Mouse (Mus musculus) natural killer cell, adult 2 months (primary cell): ENCODE data around the gene Plpp3.

ENCODE experiments used
- DNase-seq, 2 experiments: peaks; one replicate each; pipeline ENCODE4 v3.0.0; 2022; ENCODE audit warnings: low spot score in 2 of 2

The Plpp3 gene

DNA sequence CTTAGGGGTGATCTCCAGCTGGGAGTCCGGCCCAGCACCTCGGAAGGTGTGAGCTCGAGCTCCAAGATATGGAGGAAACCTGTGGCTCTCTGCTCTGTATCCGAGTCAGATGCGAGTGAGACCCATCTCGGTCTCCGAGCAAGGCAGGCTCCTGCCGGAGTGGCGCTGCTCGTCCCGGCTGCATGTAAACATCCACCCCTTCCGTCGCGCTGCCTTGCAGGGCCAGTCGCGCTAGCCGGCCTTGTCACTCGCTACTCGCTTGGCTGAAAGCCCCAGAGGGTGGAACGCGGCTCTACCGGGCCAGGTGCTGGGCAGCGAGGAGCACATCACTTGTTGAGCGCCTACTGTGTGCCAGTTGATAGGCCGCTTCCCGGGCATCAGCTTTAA is 1.0 kb downstream of the Plpp3 start:
- DNase-seq: peak in 1 of 2 experiments; percentile 67

DNA sequence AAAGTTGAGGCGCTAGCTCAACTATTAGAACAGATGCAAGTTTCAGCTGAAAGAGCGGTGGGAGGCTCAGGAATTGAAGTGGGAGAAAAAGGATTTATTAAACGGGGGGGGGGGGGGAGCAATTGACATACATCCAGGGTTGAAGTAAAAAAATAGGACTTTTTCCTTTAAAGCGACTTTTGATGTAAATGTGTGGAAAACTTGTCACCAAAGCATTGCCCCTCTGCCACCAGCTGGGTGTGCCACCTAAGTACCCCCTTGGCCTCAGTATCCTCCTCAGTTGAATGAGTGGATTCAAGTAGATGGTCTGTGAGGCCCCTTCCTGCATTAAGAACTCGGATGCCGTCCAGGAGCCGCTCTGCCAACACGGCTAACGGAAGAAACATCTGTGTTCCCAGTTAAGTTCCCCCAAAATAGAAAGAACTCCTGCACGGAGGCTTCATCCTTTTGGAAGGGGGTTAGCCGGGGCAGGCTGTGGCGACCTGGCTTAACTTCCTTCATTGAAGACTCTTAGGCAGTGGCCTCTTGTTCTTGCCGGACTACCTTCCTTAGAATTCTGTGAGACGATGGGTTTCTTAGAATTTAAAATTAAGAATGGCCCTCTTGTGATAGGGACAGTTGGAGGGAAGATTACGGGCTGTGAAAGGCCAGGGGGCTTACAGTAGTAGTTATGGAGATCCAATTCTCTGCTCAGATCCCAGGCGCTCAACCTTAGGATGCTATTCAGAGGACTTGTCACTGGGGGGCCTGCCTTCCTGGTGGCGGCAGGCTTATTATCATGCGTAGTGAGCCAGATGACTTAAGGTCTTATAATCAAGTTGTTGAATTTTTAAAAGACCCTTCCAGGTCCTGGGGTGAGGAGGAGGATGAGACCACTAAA is 1.7 kb downstream of the Plpp3 start:
- DNase-seq: no peak

DNA sequence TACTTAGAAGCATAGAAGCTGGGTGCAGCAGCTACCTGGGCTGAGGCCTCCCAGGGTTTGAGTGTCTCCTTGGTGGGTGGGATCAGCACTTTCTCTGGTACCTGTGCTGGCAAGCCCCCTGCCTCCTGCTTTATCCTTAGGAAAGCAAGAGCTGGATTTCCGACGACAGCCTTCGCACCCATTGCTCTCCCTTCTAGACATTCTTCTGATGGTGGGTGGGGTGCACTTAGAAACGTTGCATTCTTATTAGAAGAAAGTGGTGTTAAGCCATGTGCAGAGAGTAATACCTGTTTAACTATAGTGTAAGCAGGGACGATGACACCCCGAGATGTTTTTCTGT is 2.4 kb downstream of the Plpp3 start:
- DNase-seq: no peak

DNA sequence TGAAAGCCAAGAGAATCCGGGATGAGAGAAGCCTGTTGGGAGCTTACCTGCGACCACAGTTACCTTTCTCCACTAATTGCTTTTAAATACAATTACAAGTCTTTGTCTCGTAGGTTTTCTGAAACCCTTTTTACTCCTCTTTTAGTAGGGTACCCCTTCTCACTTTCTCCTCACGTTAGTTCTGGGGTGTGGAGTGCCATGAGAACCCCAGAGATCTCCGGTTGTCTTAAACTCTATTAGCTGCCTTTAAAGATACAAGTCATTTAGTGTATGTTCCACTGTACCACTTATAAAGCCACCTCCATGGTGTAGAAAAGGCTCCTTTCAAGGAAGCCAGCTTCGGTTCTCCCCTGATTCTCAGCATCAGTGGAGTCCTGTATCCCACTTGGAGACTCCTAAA is 3.3 kb downstream of the Plpp3 start:
- DNase-seq: no peak

DNA sequence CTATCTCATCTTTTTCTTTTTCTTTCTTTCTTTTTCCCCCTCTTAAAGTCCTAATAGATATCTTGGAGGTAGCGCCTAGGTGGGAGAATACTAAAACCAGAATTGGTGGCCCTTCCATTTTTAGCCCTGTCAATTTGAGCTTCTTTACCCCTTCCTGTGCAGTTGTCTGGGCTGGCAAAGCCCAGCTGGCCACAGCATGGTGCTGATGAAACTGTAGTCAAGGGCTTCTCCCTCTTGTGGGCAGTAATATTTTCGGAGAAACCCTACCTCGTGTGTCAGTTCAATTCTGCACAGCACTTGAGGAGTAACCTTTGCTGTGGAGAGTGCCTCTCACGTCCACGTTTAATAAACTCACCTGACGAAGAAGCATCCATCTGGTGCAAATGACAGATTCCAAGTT is 4.9 kb downstream of the Plpp3 start:
- DNase-seq: no peak

DNA sequence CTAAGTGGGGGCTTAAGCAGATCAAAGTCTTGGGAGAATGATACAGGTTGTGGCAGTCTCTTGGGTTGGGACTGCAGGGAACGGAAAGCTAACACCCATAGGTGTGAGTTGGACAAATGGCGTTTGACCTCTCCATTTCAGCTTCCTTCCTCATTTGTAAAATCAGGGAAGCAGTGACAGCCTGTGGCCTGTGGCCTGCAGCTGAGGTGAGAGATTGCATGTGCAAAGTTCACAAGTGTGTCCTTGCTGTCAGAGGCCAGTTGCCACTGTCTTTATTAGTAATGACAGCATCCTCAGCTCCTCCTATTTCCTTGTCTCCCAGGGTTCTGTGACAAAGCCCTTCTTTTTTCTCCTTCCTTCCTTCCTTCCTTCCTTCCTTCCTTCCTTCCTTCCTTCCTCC is 5.5 kb downstream of the Plpp3 start:
- DNase-seq: no peak

DNA sequence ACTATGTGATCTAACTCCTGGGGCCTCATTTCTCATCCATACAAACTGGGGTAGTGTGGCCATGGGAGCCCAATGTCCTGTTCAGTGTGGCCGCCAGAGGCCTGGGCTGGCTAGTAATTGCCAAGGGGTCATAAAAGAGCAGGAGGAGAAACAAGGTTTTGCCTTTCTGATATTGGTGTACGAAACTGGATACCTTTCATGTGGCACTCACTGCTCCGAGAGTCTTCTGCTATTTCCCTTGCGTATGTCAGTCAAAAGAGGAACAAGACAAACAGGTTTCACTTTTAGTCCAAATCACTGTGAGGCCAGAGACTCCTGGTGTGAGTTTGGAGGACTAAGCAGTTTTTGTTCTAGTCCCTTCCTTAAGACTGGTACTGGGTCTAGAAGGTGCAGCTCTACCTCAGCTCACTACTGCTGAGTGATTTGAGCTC is 6.8 kb downstream of the Plpp3 start:
- DNase-seq: peak in 1 of 2 experiments; percentile 14

DNA sequence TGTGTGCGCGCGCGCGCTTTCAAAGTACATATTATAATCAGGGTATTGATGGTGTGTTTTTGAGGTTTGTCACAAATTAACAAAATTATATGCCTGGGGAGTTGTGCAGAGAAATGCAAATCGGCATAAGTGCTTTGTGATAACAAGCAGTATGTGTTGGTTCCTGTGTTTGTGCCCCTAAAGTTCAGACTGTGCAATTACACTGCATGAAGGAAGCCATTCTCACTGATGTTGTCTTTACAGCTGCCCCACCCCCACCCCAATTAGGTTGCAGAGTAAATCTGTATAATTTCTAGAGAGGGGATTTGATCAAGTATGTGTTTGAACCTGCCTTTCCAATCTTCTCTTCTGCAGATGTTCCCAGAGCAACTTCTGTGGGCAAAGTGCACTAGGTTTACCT is 7.8 kb downstream of the Plpp3 start:
- peak in 1 of 2 experiments; percentile 10 for DNase-seq

DNA sequence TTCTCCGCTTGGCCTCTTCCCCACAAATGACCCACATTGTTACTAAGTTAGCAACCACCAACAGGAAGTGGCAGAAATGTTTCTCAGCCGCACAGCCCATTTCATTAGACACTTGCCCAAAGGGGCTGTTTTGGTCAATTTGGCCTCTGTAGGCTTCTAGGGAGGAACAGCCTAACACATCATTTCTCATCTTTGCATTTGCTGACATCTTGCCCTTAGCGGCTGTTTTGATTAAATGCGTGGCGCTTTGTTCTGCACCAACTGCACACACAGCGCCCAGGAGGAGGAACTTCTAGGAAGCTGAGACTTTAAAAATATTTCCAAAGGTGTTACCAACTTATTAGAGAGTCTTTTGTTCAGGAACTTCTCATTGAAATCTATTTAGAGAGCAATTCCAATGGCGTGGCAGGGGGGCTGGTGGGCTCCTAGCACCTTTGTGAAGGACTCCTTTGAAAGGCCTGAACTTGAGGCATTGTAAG is 12.0 kb downstream of the Plpp3 start:
- DNase-seq: peak; percentile 13 to 22

DNA sequence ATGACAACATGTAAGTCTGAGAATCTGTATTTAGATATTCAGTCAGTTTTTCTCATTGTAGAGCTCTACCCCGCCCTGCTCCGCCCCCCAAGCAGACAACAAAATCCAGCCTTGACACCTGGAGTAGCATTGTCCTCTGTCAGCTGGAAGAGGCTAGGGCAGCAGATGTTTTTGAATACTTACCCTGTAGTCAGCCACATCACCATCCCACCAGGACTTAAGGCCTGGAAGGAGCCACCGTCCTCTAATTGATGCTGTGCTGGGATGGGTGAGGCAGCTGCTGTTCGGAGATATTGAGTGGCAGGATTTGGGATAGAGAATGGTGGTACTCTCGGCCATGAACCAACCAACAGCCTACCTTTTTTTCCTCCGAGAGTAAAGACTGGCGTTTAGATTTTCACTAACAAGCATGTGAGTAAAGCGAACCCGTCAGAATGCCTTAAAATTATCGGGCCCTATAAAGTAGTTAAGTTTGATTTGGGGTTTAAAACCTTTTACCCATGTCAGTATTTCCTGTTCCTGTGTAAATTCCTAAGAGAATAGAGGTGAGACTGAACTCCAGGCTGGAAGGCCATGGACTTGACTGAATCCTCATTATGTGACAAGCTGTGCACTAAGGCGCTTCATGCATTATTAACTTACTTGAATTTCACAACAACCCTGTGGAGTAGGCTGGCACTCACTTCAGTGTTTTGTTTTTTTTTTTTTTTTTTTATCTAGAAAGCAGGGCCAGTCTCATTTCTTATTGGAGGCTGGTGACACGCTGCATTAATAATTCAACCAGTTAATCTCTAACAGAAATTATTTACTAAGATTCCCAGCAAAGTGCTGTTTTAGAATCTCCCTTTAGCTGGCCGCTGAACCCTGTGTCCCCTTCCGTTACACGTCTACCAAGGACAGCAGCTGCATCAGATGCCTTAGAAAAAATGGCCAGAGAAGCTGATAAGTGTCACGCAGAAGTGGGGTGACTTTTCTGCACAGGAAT is 13.0 kb downstream of the Plpp3 start:
- DNase-seq: no peak

DNA sequence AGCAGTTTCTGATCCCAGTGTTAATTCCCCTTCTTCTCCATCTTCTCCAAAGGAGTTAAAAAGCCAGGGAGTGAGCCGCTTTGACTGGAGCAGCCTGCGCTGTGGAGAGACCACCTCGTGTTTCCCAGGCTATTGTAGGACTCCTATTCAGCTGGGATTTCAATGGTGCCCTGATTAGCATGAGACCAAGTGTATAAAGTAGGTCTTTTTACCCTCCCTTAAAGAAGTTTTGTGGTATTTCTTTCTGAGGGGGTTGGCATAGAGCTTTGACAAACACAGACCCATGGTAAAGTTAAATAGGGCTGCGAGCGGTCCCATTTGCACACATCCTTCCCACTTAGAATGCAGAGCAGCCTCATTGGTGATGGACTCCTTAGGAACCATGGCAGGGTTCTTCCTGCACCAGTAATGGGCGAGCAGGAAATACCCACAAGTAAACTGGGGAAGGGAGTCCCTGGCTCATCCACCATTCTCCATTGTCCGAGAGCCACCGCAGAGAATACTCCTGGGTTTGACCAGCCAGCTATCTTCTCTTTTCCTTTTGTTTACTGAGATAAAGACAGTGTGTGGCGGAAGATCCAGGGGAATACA is 13.8 kb downstream of the Plpp3 start:
- DNase-seq: no peak

DNA sequence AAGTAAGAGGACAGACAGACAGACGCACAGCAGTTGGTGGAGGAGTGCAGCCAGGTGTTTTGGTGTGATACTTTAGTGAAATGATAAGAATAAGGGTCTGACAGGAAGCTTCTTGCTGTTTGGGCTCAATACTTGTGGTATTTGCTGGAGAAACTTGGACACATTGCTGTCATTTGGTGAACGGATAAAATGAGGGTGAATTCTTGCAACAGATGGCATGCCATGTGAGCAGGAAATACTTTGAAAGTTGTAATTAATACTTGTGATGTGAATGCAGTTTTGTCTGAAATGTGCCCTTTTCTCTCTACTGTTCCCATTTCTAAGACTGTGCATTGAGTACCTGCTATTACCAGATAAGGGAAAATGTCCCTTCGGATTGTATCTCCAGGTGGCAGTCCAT is 14.3 kb downstream of the Plpp3 start:
- no peak for DNase-seq

DNA sequence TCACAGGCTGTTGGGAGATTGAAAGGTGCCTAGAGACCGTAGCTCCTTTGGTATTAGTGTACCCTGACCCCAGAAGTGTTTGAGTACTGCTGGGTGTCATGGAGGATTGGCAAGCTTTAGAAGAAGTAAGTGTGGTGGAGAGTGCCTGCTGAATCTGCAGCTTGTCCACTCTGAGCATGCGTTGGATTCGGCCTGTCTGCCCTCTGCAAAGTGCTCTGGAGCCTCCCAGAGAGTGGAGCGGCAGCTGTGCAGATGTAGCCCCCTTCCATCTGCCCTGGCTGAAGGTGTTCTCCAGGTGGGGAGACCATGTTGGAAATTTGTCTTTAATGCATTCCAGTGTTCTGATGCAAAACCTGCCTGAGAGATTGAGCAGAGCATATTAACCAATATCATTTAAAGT is 17.6 kb downstream of the Plpp3 start:
- no peak for DNase-seq

DNA sequence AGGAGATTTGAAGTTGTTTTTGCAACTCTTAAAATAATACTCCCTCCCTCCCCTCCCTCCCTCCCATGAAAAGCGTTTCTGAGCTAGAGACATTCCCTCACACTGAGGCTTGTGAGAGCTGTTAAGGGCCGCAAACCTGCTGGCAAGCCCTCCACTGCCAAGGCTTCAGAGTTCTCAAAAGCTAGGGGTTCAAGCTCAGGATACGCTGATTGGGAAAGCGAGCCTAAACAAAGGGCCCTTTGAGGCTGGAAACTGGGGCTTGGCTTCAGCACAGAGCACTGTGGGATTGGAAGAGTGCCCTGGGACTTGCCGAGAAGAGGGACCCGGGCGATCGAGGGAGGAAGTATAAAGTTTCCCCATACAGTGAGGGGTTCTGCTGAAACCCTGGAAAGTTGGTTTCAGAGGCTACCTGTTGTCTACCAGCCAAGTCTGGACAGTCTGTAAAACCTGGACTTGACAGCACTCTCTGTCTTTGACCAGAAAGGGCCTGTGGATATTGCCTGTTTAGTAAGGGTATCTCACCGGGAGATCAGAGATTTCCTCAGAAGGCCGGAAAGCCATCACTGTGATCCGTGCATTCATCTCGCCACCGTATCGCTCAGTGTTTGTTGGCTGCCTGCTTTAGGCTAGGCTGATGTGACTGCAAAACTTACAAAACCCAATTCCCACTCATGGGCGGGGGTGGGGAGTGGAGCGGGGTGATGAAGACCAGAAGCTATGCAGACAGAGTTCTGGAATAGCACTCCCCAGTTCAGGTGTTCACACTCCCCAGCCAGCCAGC is 18.3 kb downstream of the Plpp3 start:
- no peak for DNase-seq

DNA sequence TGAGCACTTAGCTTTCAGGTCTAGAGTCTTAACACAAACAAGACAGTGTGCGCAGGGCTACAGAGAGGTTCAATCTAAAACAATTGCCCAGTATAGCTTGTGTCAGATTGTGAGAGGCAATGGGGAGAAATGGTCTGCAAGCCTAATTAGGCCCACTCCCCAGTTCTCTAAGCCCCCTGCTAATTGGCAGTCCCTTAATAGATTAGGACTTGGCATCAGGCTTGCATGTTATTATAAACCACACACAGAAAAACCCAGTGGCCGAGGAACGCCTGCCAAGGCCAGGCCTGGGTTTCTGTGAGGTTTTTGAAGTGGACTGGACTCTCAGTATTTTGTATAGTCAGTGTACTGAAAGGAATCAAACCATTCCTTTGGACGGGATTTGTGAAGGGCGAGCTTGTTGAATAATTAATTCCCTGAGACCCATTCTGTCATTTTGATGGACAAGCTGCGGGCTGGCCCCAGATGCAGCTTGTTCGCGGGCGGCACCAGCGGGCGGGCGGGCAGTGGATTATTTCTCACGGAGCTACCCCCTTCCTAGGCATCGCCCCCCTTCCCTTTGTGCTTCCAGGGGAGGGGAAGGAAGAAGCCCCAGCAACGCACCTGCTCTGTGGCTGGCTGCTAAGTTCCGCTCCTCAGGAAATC is 24.0 kb downstream of the Plpp3 start:
- DNase-seq: no peak

DNA sequence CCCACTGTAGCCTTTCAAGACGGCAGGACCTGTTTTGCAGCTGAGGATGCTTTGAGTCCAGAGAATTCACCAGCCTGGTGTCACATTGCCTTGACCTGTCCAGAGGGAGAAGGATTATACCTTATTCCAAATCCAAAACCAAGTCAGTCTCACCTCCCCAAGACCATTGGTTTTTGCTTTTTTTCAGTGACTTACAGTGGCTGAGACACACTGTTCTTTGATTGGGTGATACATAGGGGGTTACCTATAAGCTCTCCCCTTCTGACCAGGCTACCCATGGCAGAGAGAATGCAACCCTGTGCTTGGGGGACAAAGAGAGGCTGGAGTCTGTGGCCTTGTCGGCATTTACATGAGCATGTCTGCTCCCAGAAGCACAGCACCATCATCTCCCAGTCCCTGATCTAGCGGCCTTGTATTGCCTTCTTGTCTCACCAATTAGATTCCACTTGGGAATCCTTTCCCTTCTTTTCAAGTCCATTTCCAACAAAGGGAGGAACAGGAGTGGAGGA is 24.6 kb downstream of the Plpp3 start:
- DNase-seq: no peak

DNA sequence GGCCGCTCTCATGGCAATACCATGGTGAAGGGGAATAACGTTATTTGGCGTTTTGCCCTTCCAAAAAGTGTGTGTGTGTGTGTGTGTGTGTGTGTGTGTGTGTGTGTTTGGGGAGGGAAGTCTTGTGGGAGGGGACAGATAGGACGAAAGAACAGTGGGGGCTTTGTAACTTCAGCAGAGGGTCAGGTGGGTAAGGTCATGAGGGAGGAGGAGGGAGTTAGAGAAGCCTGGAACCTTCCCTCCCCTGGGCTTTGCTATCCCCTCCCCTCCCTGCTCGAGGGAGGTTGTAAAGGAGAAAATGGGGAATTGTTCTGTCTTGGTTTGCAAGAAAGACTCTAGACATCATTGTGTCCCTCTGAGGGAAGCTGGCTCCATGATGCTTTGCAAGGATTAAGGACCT is 25.1 kb downstream of the Plpp3 start:
- DNase-seq: no peak

DNA sequence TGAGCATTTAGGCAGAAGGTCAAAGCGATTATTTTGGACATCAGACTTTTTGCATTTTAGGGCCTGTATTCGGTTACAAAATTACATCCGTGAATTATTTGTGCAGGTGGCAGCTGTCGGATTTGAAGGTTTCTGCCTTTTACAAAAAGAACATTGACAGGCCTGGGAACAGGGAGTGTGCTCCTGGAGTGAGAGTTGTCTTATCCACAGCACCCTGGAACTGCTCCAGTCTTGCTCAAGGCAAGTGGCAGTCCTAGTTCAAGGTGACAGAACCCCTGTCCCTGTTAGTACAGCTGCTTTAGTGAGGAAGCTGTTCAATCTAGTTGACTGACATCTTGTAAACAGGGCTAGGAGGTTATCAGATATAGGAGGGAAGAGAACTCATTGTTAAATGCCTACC is 27.3 kb downstream of the Plpp3 start:
- no peak for DNase-seq

DNA sequence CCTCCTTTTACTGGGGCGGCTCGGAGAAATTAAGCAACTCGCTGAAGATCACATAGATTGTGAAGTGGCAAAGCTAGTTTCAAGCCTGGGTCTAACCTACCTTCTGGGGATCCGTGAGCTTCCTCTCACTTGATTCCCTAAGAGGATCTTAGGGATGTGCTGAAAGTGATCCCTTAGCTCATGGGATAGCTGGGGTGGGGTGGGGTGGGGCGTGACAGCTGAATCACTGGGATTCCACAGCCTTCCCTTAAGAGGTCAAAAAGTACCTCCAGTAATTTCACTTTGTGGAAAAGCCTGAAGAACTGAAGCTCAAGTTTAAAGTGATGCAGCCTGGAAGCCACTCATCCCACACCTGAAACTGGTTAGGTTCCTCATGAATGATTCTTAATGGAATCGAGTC is 27.8 kb downstream of the Plpp3 start:
- DNase-seq: no peak

DNA sequence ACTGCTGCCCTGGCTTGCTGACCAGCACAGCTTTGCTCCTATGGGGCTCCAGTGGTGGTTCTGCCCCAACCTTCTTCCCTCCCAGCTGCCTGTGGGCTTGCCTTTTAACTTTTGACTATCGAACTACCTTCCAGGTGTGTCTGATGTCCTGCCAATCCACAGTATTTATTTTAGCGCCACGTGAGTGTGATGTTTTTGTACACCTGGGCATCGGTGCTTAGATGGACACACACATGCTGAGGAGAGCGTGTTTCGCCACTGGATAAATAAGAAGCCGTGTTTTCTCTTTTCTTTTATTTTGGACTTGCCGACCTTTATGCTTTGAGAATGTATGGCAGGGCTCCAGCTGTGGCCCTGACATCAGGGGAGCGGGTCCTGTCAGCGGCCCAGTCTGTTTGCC is 29.5 kb downstream of the Plpp3 start:
- DNase-seq: no peak

DNA sequence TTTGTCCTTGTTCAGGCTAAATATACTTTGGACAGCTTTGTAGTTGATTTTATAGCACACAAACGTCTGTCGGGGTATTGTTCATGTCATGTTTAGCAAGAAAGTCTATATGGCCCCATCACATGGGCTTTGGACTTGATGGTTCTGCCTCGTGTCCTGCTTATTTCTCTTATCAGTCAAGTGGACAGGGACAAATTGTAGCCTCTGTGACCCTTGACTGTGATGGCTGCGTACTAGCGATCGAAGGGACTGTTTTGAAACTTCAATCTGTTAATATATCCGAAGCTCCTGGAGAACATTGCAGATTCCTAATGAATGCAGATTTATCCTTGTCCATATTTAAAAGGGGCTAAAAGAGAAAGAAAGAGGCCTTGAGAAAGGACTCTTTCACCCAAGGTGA is 30.7 kb downstream of the Plpp3 start:
- DNase-seq: no peak
